Mouse (Mus musculus) T-helper 1 cell (primary cell): ENCODE data around the gene Rasl11a.
"Not testable (repeated sequence)": the region's sequence is repeated elsewhere in the genome, so short reads cannot be mapped to it uniquely, and the experiment has no call there.

ENCODE experiments used
- in situ Hi-C: fragments of 300-600 bp; cut with MboI, MseI; formaldehyde crosslinking; loops from one replicate; pipeline ENCODE4 v1.15.1; 2025; ENCODE audit warnings: high pct_unique_total_duplicates

Rasl11a gene

GRCm38 (mm10) chr5:146841996-146842395 is 2.9 kb upstream of the Rasl11a start:
- in situ Hi-C loops = no loop called here

- in situ Hi-C loops = no loop called here
These were observed 450 bp upstream of the Rasl11a start for GRCm38 (mm10) chr5:146844301-146844941.

- in situ Hi-C loops = no loop called here
These were observed 1.6 kb downstream of the Rasl11a start for GRCm38 (mm10) chr5:146846489-146846888.

- in situ Hi-C loops = no loop called here
These were observed 4.2 kb downstream of the Rasl11a start for GRCm38 (mm10) chr5:146848936-146849582.

- in situ Hi-C loops = no loop called here
These were observed 11.2 kb downstream of the Rasl11a start for GRCm38 (mm10) chr5:146856106-146856505.

- in situ Hi-C loops = no loop called here
These were observed 12.7 kb downstream of the Rasl11a start for GRCm38 (mm10) chr5:146857620-146858019.

GRCm38 (mm10) chr5:146858772-146859171 is 13.9 kb downstream of the Rasl11a start:
- in situ Hi-C loops = no loop called here

GRCm38 (mm10) chr5:146859246-146859645 is 14.4 kb downstream of the Rasl11a start:
- in situ Hi-C loops = no loop called here

- in situ Hi-C loops = no loop called here
These were observed 15.5 kb downstream of the Rasl11a start for GRCm38 (mm10) chr5:146860222-146860998.

GRCm38 (mm10) chr5:146861588-146861987 is 16.7 kb downstream of the Rasl11a start:
- in situ Hi-C loops = no loop called here

GRCm38 (mm10) chr5:146865511-146865910 is 20.6 kb downstream of the Rasl11a start:
- in situ Hi-C loops = no loop called here

- in situ Hi-C loops = no loop called here
These were observed 21.4 kb downstream of the Rasl11a start for GRCm38 (mm10) chr5:146866277-146866676.

- in situ Hi-C loops = no loop called here
These were observed 22.5 kb downstream of the Rasl11a start for GRCm38 (mm10) chr5:146867246-146867945.

- in situ Hi-C loops = no loop called here
These were observed 23.1 kb downstream of the Rasl11a start for GRCm38 (mm10) chr5:146867946-146868314.

GRCm38 (mm10) chr5:146872981-146873631 is 28.2 kb downstream of the Rasl11a start:
- in situ Hi-C loops = no loop called here

- in situ Hi-C loops = no loop called here
These were observed 31.2 kb downstream of the Rasl11a start for GRCm38 (mm10) chr5:146876024-146876423.

GRCm38 (mm10) chr5:146877882-146878281 is 33.0 kb downstream of the Rasl11a start:
- in situ Hi-C loops = not testable (repeated sequence)

GRCm38 (mm10) chr5:146882261-146882660 is 37.4 kb downstream of the Rasl11a start:
- in situ Hi-C loops = no loop called here

- in situ Hi-C loops = no loop called here
These were observed 38.2 kb downstream of the Rasl11a start for GRCm38 (mm10) chr5:146883053-146883452.

GRCm38 (mm10) chr5:146883486-146884272 is 38.8 kb downstream of the Rasl11a start:
- in situ Hi-C loops = no loop called here

- in situ Hi-C loops = no loop called here
These were observed 46.3 kb downstream of the Rasl11a start for GRCm38 (mm10) chr5:146891127-146891526.
